Mouse (Mus musculus) neural tube, embryonic 14.5 days (tissue): ENCODE results near the gene Ccdc63. TPM values are rescaled to one million over a fixed set of nuclear protein-coding genes. Genes with fewer than 3 reads are reported as not detected.
"Not testable (repeated sequence)": the region's sequence is repeated elsewhere in the genome, so short reads cannot be mapped to it uniquely, and the experiment has no call there.

ENCODE experiments used
- ATAC-seq: fragments of 200-750 bp; cut with Nextera tagmentation; 2 replicates; pipeline ENCODE4 v1.8.0; 2017; ENCODE audit warnings: low read depth, mild to moderate bottlenecking, moderate TSS enrichment, moderate library complexity
- H3K27ac ChIP-seq: fragments of 300-500 bp; sonication (generic); 2 replicates; pipeline ENCODE4 v1.5.1; 2014; ENCODE audit warnings: low read depth, mild to moderate bottlenecking, control low read depth, low read length, moderate library complexity, mixed read lengths
- H3K27me3 ChIP-seq: fragments of 300-500 bp; sonication (generic); 2 replicates; pipeline ENCODE4 v1.6.1; 2014; ENCODE audit warnings: low read length; ENCODE audit not compliant: control insufficient read depth, insufficient read depth
- H3K36me3 ChIP-seq: fragments of 300-500 bp; sonication (generic); 2 replicates; pipeline ENCODE4 v1.6.1; 2014; ENCODE audit warnings: low read length, mixed read lengths; ENCODE audit not compliant: control insufficient read depth, insufficient read depth
- H3K4me1 ChIP-seq: fragments of 300-500 bp; sonication (generic); 2 replicates; pipeline ENCODE4 v1.6.1; 2014; ENCODE audit warnings: low read length; ENCODE audit not compliant: control insufficient read depth, insufficient read depth
- H3K4me2 ChIP-seq: fragments of 300-500 bp; sonication (generic); 2 replicates; pipeline ENCODE4 v1.6.1; 2014; ENCODE audit warnings: mild to moderate bottlenecking, low read depth, low read length, control low read depth
- H3K4me3 ChIP-seq: fragments of 300-500 bp; sonication (generic); 2 replicates; pipeline ENCODE4 v1.5.1; 2014; ENCODE audit warnings: low read depth, low read length, control low read depth, mixed read lengths
- H3K9ac ChIP-seq: fragments of 300-500 bp; sonication (generic); replicated peaks from 2 replicates; pipeline ENCODE4 v1.6.1; 2014; ENCODE audit warnings: low read depth, mild to moderate bottlenecking, control low read depth, low read length, mixed read lengths
- H3K9me3 ChIP-seq: fragments of 300-500 bp; sonication (generic); 2 replicates; pipeline ENCODE4 v1.6.1; 2016; ENCODE audit warnings: low read length; ENCODE audit not compliant: control insufficient read depth
- WGBS: fragments of 180-500 bp; shearing (Covaris S2); extraction: QIAGEN DNeasy Blood & Tissue Kit; methylation state at CpG from one replicate; pipeline ENCODE4 v1.1.7; 2014; 5-methylcytosine and 5-hydroxymethylcytosine counted together
- polyA plus RNA-seq: library from polyadenylated mRNA; unstranded; fragments of >200 nt; fragmentation: Nextera tagmentation; extraction: Ambion mirVana; gene quantifications from 2 replicates; pipeline ENCODE4 v1.2.1, GENCODE M21; 2014

Ccdc63 gene
- polyA plus RNA-seq, 1 experiment from 2014 or later, result 0.13 TPM

GRCm38 (mm10) chr5:122144825-122145224 lies 4.2 kb upstream of the Ccdc63 start:
- WGBS, result 90% methylated on average over 4 of the region's 4 CpGs
- no peak for ATAC-seq
- H3K27ac ChIP-seq, result no peak overlapping the region

DNA sequence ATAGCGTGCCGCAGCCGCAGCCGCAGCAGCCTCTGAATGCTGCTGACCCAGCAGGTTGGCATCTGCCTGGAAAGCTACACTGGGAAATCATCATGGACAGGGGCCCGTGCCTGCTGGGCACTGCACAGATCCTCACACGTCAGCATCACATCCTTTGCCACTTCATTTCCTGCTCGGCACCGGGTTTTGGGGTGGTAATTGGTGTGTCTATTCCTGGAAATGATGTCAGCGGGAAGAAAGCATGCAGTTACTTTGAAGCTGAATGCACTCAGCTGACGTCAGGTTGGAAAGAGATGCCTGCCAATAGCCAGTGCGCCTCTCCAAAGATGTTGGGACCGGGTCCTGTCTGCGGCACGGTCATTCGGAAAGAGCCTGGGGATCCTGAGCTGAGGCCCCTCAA lies 2.9 kb upstream of the Ccdc63 start:
- Histone ChIP-seq H3K36me3 (no peaks in the 10 kb centered on the region), H3K27ac (no peak overlapping the region), H3K4me1 (no peaks in the 10 kb centered on the region), H3K9me3 (no peaks in the 10 kb centered on the region), H3K4me2 (no peak overlapping the region), H3K27me3 (no peaks in the 10 kb centered on the region), H3K4me3 (no peak overlapping the region), H3K9ac (no peak overlapping the region)
- ATAC-seq, result no peak
- WGBS, result 82% methylated on average over 15 of the region's 15 CpGs

More at GRCm38 (mm10) chr5:122144825-122145224, 4.2 kb upstream of the Ccdc63 start:
- Histone ChIP-seq H3K27me3 (no peaks in the 10 kb centered on the region), H3K4me2 (no peak overlapping the region), H3K4me1 (no peaks in the 10 kb centered on the region), H3K9ac (no peak overlapping the region), H3K36me3 (no peaks in the 10 kb centered on the region), H3K9me3 (no peaks in the 10 kb centered on the region), H3K4me3 (no peak overlapping the region)

- ATAC-seq, result no peak
- Histone ChIP-seq H3K36me3 (no peaks in the 10 kb centered on the region), H3K9me3 (no peaks in the 10 kb centered on the region), H3K4me2 (no peak overlapping the region), H3K9ac (no peak overlapping the region), H3K4me3 (no peak overlapping the region), H3K27me3 (no peaks in the 10 kb centered on the region), H3K27ac (no peak overlapping the region), H3K4me1 (no peaks in the 10 kb centered on the region)
- WGBS, result 54% methylated on average over 7 of the region's 8 CpGs
Observed at GRCm38 (mm10) chr5:122142230-122142992, 1.8 kb upstream of the Ccdc63 start.

- H3K9ac ChIP-seq, ATAC-seq, H3K9me3 ChIP-seq, H3K4me1 ChIP-seq, H3K27ac ChIP-seq, H3K4me3 ChIP-seq, H3K36me3 ChIP-seq, H3K4me2 ChIP-seq, H3K27me3 ChIP-seq: not testable (repeated sequence)
- WGBS, result 47% methylated on average over 2 of the region's 2 CpGs
Observed at GRCm38 (mm10) chr5:122139771-122140170, 852 bp downstream of the Ccdc63 start.

- Histone ChIP-seq H3K4me2 (no peak overlapping the region), H3K36me3 (no peaks in the 10 kb centered on the region), H3K27ac (no peak overlapping the region), H3K27me3 (no peaks in the 10 kb centered on the region), H3K9me3 (no peaks in the 10 kb centered on the region), H3K9ac (no peak overlapping the region), H3K4me1 (no peaks in the 10 kb centered on the region), H3K4me3 (no peak overlapping the region)
- no peak for ATAC-seq
- WGBS, result 82% methylated on average over 15 of the region's 15 CpGs
Observed at GRCm38 (mm10) chr5:122138856-122139255, 1.8 kb downstream of the Ccdc63 start.

GRCm38 (mm10) chr5:122136508-122137408 lies 3.9 kb downstream of the Ccdc63 start:
- Histone ChIP-seq H3K4me2 (no peak overlapping the region), H3K4me3 (no peak overlapping the region), H3K27me3 (0 out of 2 replicates have a peak, but pooled peaks cover 2% of the 10 kb centered on the region), H3K9me3 (no peaks in the 10 kb centered on the region), H3K27ac (no peak overlapping the region), H3K4me1 (peaks cover 4% of the 10 kb centered on the region; the same call in 1 of the 2 replicates), H3K36me3 (no peaks in the 10 kb centered on the region), H3K9ac (no peak overlapping the region)
- 87% methylated on average over 14 of the region's 14 CpGs for WGBS
- no peak for ATAC-seq

- no peaks in the 10 kb centered on the region for H3K9me3 ChIP-seq
- H3K9ac ChIP-seq, result no peak overlapping the region
- H3K36me3 ChIP-seq, result no peaks in the 10 kb centered on the region
- ATAC-seq, result no peak
- H3K4me3 ChIP-seq, result no peak overlapping the region
- 0 out of 2 replicates have a peak, but pooled peaks cover 2% of the 10 kb centered on the region for H3K27me3 ChIP-seq
- H3K27ac ChIP-seq, result no peak overlapping the region
- H3K4me1 ChIP-seq, result peaks cover 4% of the 10 kb centered on the region; the same call in 1 of the 2 replicates
- H3K4me2 ChIP-seq, result no peak overlapping the region
- 72% methylated on average over 3 of the region's 3 CpGs for WGBS
Observed at GRCm38 (mm10) chr5:122135290-122135882, 5.2 kb downstream of the Ccdc63 start.

- no peaks in the 10 kb centered on the region for H3K9me3 ChIP-seq
- peaks cover 4% of the 10 kb centered on the region; the same call in 1 of the 2 replicates for H3K4me1 ChIP-seq
- H3K4me3 ChIP-seq, result no peak overlapping the region
- no peaks in the 10 kb centered on the region for H3K36me3 ChIP-seq
- WGBS, result 94% methylated on average over 14 of the region's 14 CpGs
- no peak for ATAC-seq
- H3K27me3 ChIP-seq, result 0 out of 2 replicates have a peak, but pooled peaks cover 2% of the 10 kb centered on the region
- no peak overlapping the region for H3K9ac ChIP-seq
- H3K4me2 ChIP-seq, result no peak overlapping the region
- H3K27ac ChIP-seq, result no peak overlapping the region
Observed at GRCm38 (mm10) chr5:122134395-122135289, 6.0 kb downstream of the Ccdc63 start.
